Mouse (Mus musculus) myocyte (in vitro differentiated cells): Measurements from ENCODE around the gene Fam25c.

ENCODE experiments used
- POLR2A ChIP-seq: IDR thresholded peaks from one replicate; pipeline ENCODE4 v1.6.1; 2011; ENCODE audit warnings: low read depth, mild to moderate bottlenecking, control low read depth, moderate library complexity; ENCODE audit not compliant: insufficient read length
- POLR2AphosphoS2 ChIP-seq: IDR thresholded peaks from one replicate; pipeline ENCODE4 v1.6.1; 2011; ENCODE audit warnings: low read depth, control low read depth; ENCODE audit not compliant: insufficient read length
- REST ChIP-seq: IDR thresholded peaks from one replicate; pipeline ENCODE4 v1.6.1; 2011; ENCODE audit warnings: mild to moderate bottlenecking, control low read depth, moderate library complexity; ENCODE audit not compliant: insufficient read depth, insufficient read length
- TCF12 ChIP-seq: IDR thresholded peaks from one replicate; pipeline ENCODE4 v1.6.1; 2011; ENCODE audit warnings: mild to moderate bottlenecking, control low read depth; ENCODE audit not compliant: poor library complexity, insufficient read depth, severe bottlenecking
- USF1 ChIP-seq: IDR thresholded peaks from one replicate; pipeline ENCODE4 v1.6.1; 2011; ENCODE audit warnings: low read depth, mild to moderate bottlenecking, control low read depth, moderate library complexity

GRCm38 (mm10) chr14:34373581-34373980, 18.3 kb upstream of the Fam25c start:
- TF ChIP-seq POLR2A (no peak), USF1 (no peak), POLR2AphosphoS2 (no peak), REST (no peak), TCF12 (no peak)
